8 mouse cellular contexts compared by ENCODE assay signal in genomic region chr7:84128661-84129060, GRCm38 (mm10). TPM values are rescaled to one million over a fixed set of nuclear protein-coding genes. Genes with fewer than 3 reads are reported as not detected.
DNase-seq lines count a peak whose midpoint lies in the region; ATAC-seq and TF ChIP-seq lines count a peak whose summit lies in the region.

No protein-coding gene starts in this region.

- peak; percentile 54 for ATAC-seq in cerebellum, adult (ENCODE audit: insufficient number of reproducible peaks, low FRiP score, low TSS enrichment)
- ATAC-seq in heart, embryonic 14.5 days (ENCODE audit: insufficient number of reproducible peaks, insufficient read depth, low FRiP score, low read depth) = peak; percentile 91
- peak; percentile 89 for ATAC-seq in limb, embryonic 14.5 days (ENCODE audit: low FRiP score, low read depth)

- no peaks in the 10 kb centered on the region for H3K27me3 ChIP-seq in heart, embryonic 14.5 days (ENCODE audit: control insufficient read depth, insufficient read depth, low read length)
- no peaks in the 10 kb centered on the region for H3K27me3 ChIP-seq in limb, embryonic 14.5 days (ENCODE audit: control insufficient read depth, insufficient read depth, low read length)

- peak overlapping the region; percentile 61 for H3K9ac ChIP-seq in heart, embryonic 14.5 days (ENCODE audit: low read length)
- H3K9ac ChIP-seq in limb, embryonic 14.5 days (ENCODE audit: low read depth, low read length, severe bottlenecking) = no peak overlapping the region

- H3K4me1 ChIP-seq in heart, embryonic 14.5 days (ENCODE audit: control insufficient read depth in 2 of 2, insufficient read depth in 2 of 2, low read length in 2 of 2) = peaks cover 32 to 81% of the 10 kb centered on the region in 2 experiments
- H3K4me1 ChIP-seq in limb, embryonic 14.5 days (ENCODE audit: control insufficient read depth, insufficient read depth, low read length) = peaks cover 22% of the 10 kb centered on the region

- H3K27ac ChIP-seq in heart, embryonic 14.5 days (replicated peaks in 1 of 2; ENCODE audit: control insufficient read depth in 1 of 2, insufficient read depth in 1 of 2, low read depth in 2 of 2, low read length in 2 of 2) = peak overlapping the region; percentile 96 to 99
- H3K27ac ChIP-seq in limb, embryonic 14.5 days (replicated peaks; ENCODE audit: low read depth, low read length) = no peak overlapping the region

- H3K36me3 ChIP-seq in heart, embryonic 14.5 days (ENCODE audit: control insufficient read depth, insufficient read depth, low read length) = no peaks in the 10 kb centered on the region
- no peaks in the 10 kb centered on the region for H3K36me3 ChIP-seq in limb, embryonic 14.5 days (ENCODE audit: control insufficient read depth, insufficient read depth, low read length)

- H3K9me3 ChIP-seq in heart, embryonic 14.5 days (ENCODE audit: control insufficient read depth, low read length) = no peaks in the 10 kb centered on the region
- no peaks in the 10 kb centered on the region for H3K9me3 ChIP-seq in limb, embryonic 14.5 days (ENCODE audit: control insufficient read depth, low read length)

- TF ChIP-seq POLR2A in limb, embryonic 14.5 days (IDR thresholded peaks at IDR 0.05; ENCODE audit: borderline replicate concordance, extremely low read depth, insufficient read depth, insufficient read length) = no peak

- DNase-seq in cerebellum, adult 8-10 months = no peak
- DNase-seq in NIH3T3 (ENCODE audit: low read depth) = peak; percentile 27
- peak; percentile 56 for DNase-seq in limb, embryonic 14.5 days (ENCODE audit: low spot score)
- no peak for DNase-seq in T-cell, adult 2 months (ENCODE audit: low spot score)
- DNase-seq in adrenal gland, postnatal 4 days (ENCODE audit: low spot score in 2 of 2) = no peak
- DNase-seq in spleen, adult 12 weeks (ENCODE audit: low spot score) = no peak

- H3K4me3 ChIP-seq in heart, embryonic 14.5 days (ENCODE audit: control insufficient read depth in 1 of 2, insufficient read depth in 1 of 2, low read depth in 1 of 2, low read length in 2 of 2) = no peak overlapping the region
- no peak overlapping the region for H3K4me3 ChIP-seq in limb, embryonic 14.5 days (replicated peaks; ENCODE audit: low read length)

- WGBS in heart, embryonic 14.5 days = 16% methylated on average over 8 of the region's 8 CpGs
- WGBS in limb, embryonic 14.5 days = 40% methylated on average over 8 of the region's 8 CpGs

- H3K4me2 ChIP-seq in heart, embryonic 14.5 days (ENCODE audit: low read length) = peak overlapping the region; percentile 48
- H3K4me2 ChIP-seq in limb, embryonic 14.5 days (replicated peaks; ENCODE audit: low read depth, low read length, severe bottlenecking) = no peak overlapping the region

RNA-seq across cellular contexts. Expression of gene Abhd17c, which starts 23.0 kb away (rescaled TPM):
- polyA plus RNA-seq in heart, embryonic 14.5 days (2014; fragmentation: Nextera tagmentation; extraction: Ambion mirVana) = 76.7 and 82.0 TPM in 2 replicates
- polyA plus RNA-seq in limb, embryonic 14.5 days (2012; rRNA removed) = 41.5 and 56.8 TPM in 2 replicates
- 45.6 and 53.1 TPM in 2 replicates for polyA plus RNA-seq in limb, embryonic 14.5 days (2014; fragmentation: Nextera tagmentation; extraction: Ambion mirVana)
- 10 to 100 TPM; 45.0 to 53.9 TPM for total RNA-seq in adrenal gland, postnatal 4 days (2021)

RNA-seq across cellular contexts. Expression of gene Cemip, which starts 42.4 kb away (rescaled TPM):
- polyA plus RNA-seq in heart, embryonic 14.5 days (2014; fragmentation: Nextera tagmentation; extraction: Ambion mirVana) = 0.51 and 0.89 TPM in 2 replicates
- polyA plus RNA-seq in limb, embryonic 14.5 days (2012; rRNA removed) = 0.83 and 0.93 TPM in 2 replicates
- polyA plus RNA-seq in limb, embryonic 14.5 days (2014; fragmentation: Nextera tagmentation; extraction: Ambion mirVana) = 0.23 and 0.59 TPM in 2 replicates
- 1 to 10 TPM; 1.9 to 2.8 TPM for total RNA-seq in adrenal gland, postnatal 4 days (2021)

Comparison
In these comparisons a context has a peak if more than half of its experiments do, and no peak if none do; other contexts are left out.
1. DNase-seq: peak in NIH3T3 (single experiment) and limb, embryonic 14.5 days (single experiment); none in cerebellum, adult 8-10 months (single experiment), T-cell, adult 2 months (single experiment), adrenal gland, postnatal 4 days (0 of 2) and spleen, adult 12 weeks (single experiment).
2. Peak in every context shown above with its lines, with median percentiles within 50 percentile points of each other: ATAC-seq.